Mouse (Mus musculus): ENCODE data around the gene Gm15097.
A peak's percentile ranks its signal among the peaks of the same experiment; 100 is the strongest.
"Not testable (repeated sequence)": the region's sequence is repeated elsewhere in the genome, so short reads cannot be mapped to it uniquely, and the experiment has no call there.

The Gm15097 gene

GRCm38 (mm10) chrX:149784173-149784572 lies at the start of gene Gm15097:
Gm15097 (plus strand) TSS chrX:149784473.
- DNase-seq (ENCODE audit: low spot score in 2 of 2) = not testable (repeated sequence)

- peak in 1 of 2 experiments; percentile 60 for DNase-seq (ENCODE audit: low spot score in 2 of 2)
These were observed 21.4 kb upstream of the Gm15097 start for GRCm38 (mm10) chrX:149762853-149763252.

DNA sequence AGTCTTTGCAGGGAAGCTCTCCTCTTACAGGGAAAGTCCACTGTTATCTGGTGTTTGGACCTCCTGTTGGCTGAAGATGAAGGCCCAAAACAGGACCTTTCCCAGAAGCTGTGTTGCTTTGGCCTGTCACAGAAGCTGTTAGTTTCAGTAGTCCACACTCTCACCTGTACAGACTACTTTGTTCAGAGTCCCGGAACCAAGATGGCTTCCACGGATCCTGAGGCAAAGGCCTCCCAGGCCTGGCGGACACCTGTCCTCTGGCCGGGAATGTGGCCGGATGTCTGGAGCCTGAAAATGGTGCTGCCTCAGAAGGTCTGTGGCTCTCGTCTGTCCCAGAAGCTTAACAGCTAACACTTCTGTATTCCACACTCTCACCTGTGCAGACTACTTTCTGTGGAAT lies 26.9 kb downstream of the Gm15097 start:
- DNase-seq (ENCODE audit: low spot score in 2 of 2) = peak in 1 of 2 experiments; percentile 63
